Mouse (Mus musculus) myocyte (in vitro differentiated cells): ENCODE measurements at regions not wholly inside any gene's neighbourhood (a gene's known extent, or its start where the extent isn't known, plus 50 kb on each side); places are given as distances from the start of the nearest gene placed in this dataset.

Experiments used
- H3K27me3 ChIP-seq: one replicate; pipeline ENCODE4 v1.6.1; 2011; ENCODE audit not compliant: control insufficient read depth, insufficient read depth, insufficient read length
- H3K36me3 ChIP-seq: one replicate; pipeline ENCODE4 v1.6.1; 2011; ENCODE audit not compliant: control insufficient read depth, insufficient read depth
- H3K4me2 ChIP-seq: one replicate; pipeline ENCODE4 v1.6.1; 2011; ENCODE audit warnings: low read depth, control low read depth
- H3K4me3 ChIP-seq: one replicate; pipeline ENCODE4 v1.5.1; 2011; ENCODE audit warnings: mild to moderate bottlenecking, control low read depth, moderate library complexity
- H3K79me2 ChIP-seq: one replicate; pipeline ENCODE4 v1.6.1; 2011; ENCODE audit not compliant: control insufficient read depth, insufficient read depth
- H3ac ChIP-seq: one replicate; pipeline ENCODE4 v1.6.1; 2011; ENCODE audit not compliant: control insufficient read depth, insufficient read length
- CEBPB ChIP-seq: IDR thresholded peaks from 2 replicates; pipeline ENCODE4 v1.6.1; 2011; ENCODE audit warnings: mild to moderate bottlenecking, moderate library complexity; ENCODE audit not compliant: poor library complexity, insufficient read depth, severe bottlenecking
- E2F4 ChIP-seq: IDR thresholded peaks from one replicate; pipeline ENCODE4 v1.6.1; 2011; ENCODE audit warnings: mild to moderate bottlenecking, control low read depth, moderate library complexity; ENCODE audit not compliant: insufficient read depth
- MAX ChIP-seq: IDR thresholded peaks from one replicate; pipeline ENCODE4 v1.6.1; 2011; ENCODE audit warnings: low read depth, mild to moderate bottlenecking, control low read depth
- MYOD1 ChIP-seq, 3 experiments: IDR thresholded peaks; one replicate each; pipeline ENCODE4 v1.6.1; 2011; ENCODE audit warnings: control low read depth in 2 of 3, low read depth in 2 of 3, mild to moderate bottlenecking in 2 of 3, moderate library complexity in 1 of 3; ENCODE audit not compliant: insufficient read length in 2 of 3, control insufficient read depth in 1 of 3
- MYOG ChIP-seq, 3 experiments: IDR thresholded peaks; one replicate each; pipeline ENCODE4 v1.6.1; 2011; ENCODE audit warnings: control low read depth in 2 of 3, low read depth in 2 of 3, mild to moderate bottlenecking in 2 of 3; ENCODE audit not compliant: insufficient read length in 2 of 3, control insufficient read depth in 1 of 3, insufficient read depth in 1 of 3
- POLR2A ChIP-seq: IDR thresholded peaks from one replicate; pipeline ENCODE4 v1.6.1; 2011; ENCODE audit warnings: low read depth, mild to moderate bottlenecking, control low read depth, moderate library complexity; ENCODE audit not compliant: insufficient read length
- POLR2AphosphoS2 ChIP-seq: IDR thresholded peaks from one replicate; pipeline ENCODE4 v1.6.1; 2011; ENCODE audit warnings: low read depth, control low read depth; ENCODE audit not compliant: insufficient read length
- REST ChIP-seq: IDR thresholded peaks from one replicate; pipeline ENCODE4 v1.6.1; 2011; ENCODE audit warnings: mild to moderate bottlenecking, control low read depth, moderate library complexity; ENCODE audit not compliant: insufficient read depth, insufficient read length
- SRF ChIP-seq: IDR thresholded peaks from one replicate; pipeline ENCODE4 v1.6.1; 2011; ENCODE audit warnings: low read depth; ENCODE audit not compliant: control insufficient read depth, insufficient read length
- TCF12 ChIP-seq: IDR thresholded peaks from one replicate; pipeline ENCODE4 v1.6.1; 2011; ENCODE audit warnings: mild to moderate bottlenecking, control low read depth; ENCODE audit not compliant: poor library complexity, insufficient read depth, severe bottlenecking
- TCF3 ChIP-seq: IDR thresholded peaks from one replicate; pipeline ENCODE4 v1.6.1; 2011; ENCODE audit warnings: low read depth, control low read depth; ENCODE audit not compliant: insufficient read length
- USF1 ChIP-seq: IDR thresholded peaks from one replicate; pipeline ENCODE4 v1.6.1; 2011; ENCODE audit warnings: low read depth, mild to moderate bottlenecking, control low read depth, moderate library complexity

GRCm38 (mm10) chr7:37259293-37259692 lies 514.1 kb downstream of the Zfp536 start:
- Histone ChIP-seq H3K27me3 (no peaks in the 10 kb centered on the region), H3ac (no peak overlapping the region), H3K4me2 (no peak overlapping the region), H3K79me2 (no peaks in the 10 kb centered on the region), H3K4me3 (no peak overlapping the region), H3K36me3 (no peaks in the 10 kb centered on the region)
- TF ChIP-seq POLR2A: no peak
- no peak for TF ChIP-seq MAX
- TF ChIP-seq USF1: no peak
- TF ChIP-seq MYOG (IDR thresholded peaks at IDR 0.05; ENCODE audit: control insufficient read depth in 1 of 3, insufficient read depth in 1 of 3, insufficient read length in 2 of 3, low read depth in 2 of 3): no peak
- TF ChIP-seq CEBPB: no peak
- no peak for TF ChIP-seq SRF
- TF ChIP-seq POLR2AphosphoS2: no peak
- no peak for TF ChIP-seq TCF3

- TF ChIP-seq CEBPB: no peak
- no peak for TF ChIP-seq MYOD1 (IDR thresholded peaks at IDR 0.05; ENCODE audit: control insufficient read depth in 1 of 3, insufficient read length in 2 of 3, low read depth in 2 of 3)
- no peak for TF ChIP-seq TCF3
- TF ChIP-seq TCF12: no peak
- TF ChIP-seq SRF: no peak
- H3K4me2 ChIP-seq: no peak overlapping the region
- H3K27me3 ChIP-seq: no peaks in the 10 kb centered on the region
- H3K36me3 ChIP-seq: no peaks in the 10 kb centered on the region
- H3ac ChIP-seq: no peak overlapping the region
- H3K79me2 ChIP-seq: no peaks in the 10 kb centered on the region
- no peak overlapping the region for H3K4me3 ChIP-seq
Measured at GRCm38 (mm10) chr7:37262846-37263245, 510.6 kb downstream of the Zfp536 start.

- TF ChIP-seq TCF12 (no peak), REST (no peak), E2F4 (no peak), TCF3 (no peak), SRF (no peak), MYOG (IDR thresholded peaks at IDR 0.05; ENCODE audit: control insufficient read depth in 1 of 3, insufficient read depth in 1 of 3, insufficient read length in 2 of 3, low read depth in 2 of 3) (no peak), MAX (no peak), USF1 (no peak), MYOD1 (IDR thresholded peaks at IDR 0.05; ENCODE audit: control insufficient read depth in 1 of 3, insufficient read length in 2 of 3, low read depth in 2 of 3) (no peak), POLR2A (no peak), POLR2AphosphoS2 (no peak), CEBPB (no peak)
- no peak overlapping the region for H3ac ChIP-seq
- no peak overlapping the region for H3K4me3 ChIP-seq
- no peaks in the 10 kb centered on the region for H3K36me3 ChIP-seq
- no peaks in the 10 kb centered on the region for H3K79me2 ChIP-seq
- H3K27me3 ChIP-seq: no peaks in the 10 kb centered on the region
- H3K4me2 ChIP-seq: no peak overlapping the region
Measured at GRCm38 (mm10) chr7:37267404-37267803, 506.0 kb downstream of the Zfp536 start.

GRCm38 (mm10) chr7:37270841-37271240 lies 502.6 kb downstream of the Zfp536 start:
- no peaks in the 10 kb centered on the region for H3K27me3 ChIP-seq
- no peak overlapping the region for H3K4me2 ChIP-seq
- no peaks in the 10 kb centered on the region for H3K79me2 ChIP-seq
- no peaks in the 10 kb centered on the region for H3K36me3 ChIP-seq
- no peak for TF ChIP-seq MYOD1 (IDR thresholded peaks at IDR 0.05; ENCODE audit: control insufficient read depth in 1 of 3, insufficient read length in 2 of 3, low read depth in 2 of 3)
- no peak for TF ChIP-seq MAX
- no peak overlapping the region for H3ac ChIP-seq
- no peak overlapping the region for H3K4me3 ChIP-seq

- H3K4me3 ChIP-seq: no peak overlapping the region
- no peak overlapping the region for H3ac ChIP-seq
- H3K79me2 ChIP-seq: no peaks in the 10 kb centered on the region
- H3K4me2 ChIP-seq: no peak overlapping the region
- TF ChIP-seq E2F4: no peak
- no peak for TF ChIP-seq CEBPB
- TF ChIP-seq USF1: no peak
- TF ChIP-seq SRF: no peak
- no peak for TF ChIP-seq MYOG (IDR thresholded peaks at IDR 0.05; ENCODE audit: control insufficient read depth in 1 of 3, insufficient read depth in 1 of 3, insufficient read length in 2 of 3, low read depth in 2 of 3)
- TF ChIP-seq TCF3: no peak
- TF ChIP-seq POLR2AphosphoS2: no peak
- no peak for TF ChIP-seq MYOD1 (IDR thresholded peaks at IDR 0.05; ENCODE audit: control insufficient read depth in 1 of 3, insufficient read length in 2 of 3, low read depth in 2 of 3)
- TF ChIP-seq POLR2A: no peak
- no peak for TF ChIP-seq TCF12
- TF ChIP-seq MAX: no peak
- no peak for TF ChIP-seq REST
- no peaks in the 10 kb centered on the region for H3K36me3 ChIP-seq
- no peaks in the 10 kb centered on the region for H3K27me3 ChIP-seq
Measured at GRCm38 (mm10) chr7:37290018-37290417, 483.4 kb downstream of the Zfp536 start.
